ENCODE assay signal across 8 mouse cellular contexts in genomic region chr19:25399511-25400211, GRCm38 (mm10).
A peak's percentile ranks its signal among the peaks of the same experiment; 100 is the strongest.
DNase-seq lines count a peak whose midpoint lies in the region; ATAC-seq lines count a peak whose summit lies in the region.

No protein-coding gene starts in this region.

- peaks cover 32% of the 10 kb centered on the region for H3K4me1 ChIP-seq in lung, embryonic 16.5 days (replicated peaks; ENCODE audit: control insufficient read depth, insufficient read depth, low read length)
- H3K4me1 ChIP-seq in heart, embryonic 14.5 days (ENCODE audit: control insufficient read depth in 2 of 2, insufficient read depth in 2 of 2, low read length in 2 of 2), result peaks cover 26 to 67% of the 10 kb centered on the region in 2 experiments
- peaks cover 26% of the 10 kb centered on the region for H3K4me1 ChIP-seq in midbrain, embryonic 15.5 days

- H3K4me3 ChIP-seq in lung, embryonic 16.5 days (ENCODE audit: low read length), result peak overlapping the region; percentile 3
- peak overlapping the region in 1 of 2 experiments; percentile 15; a peak in 2 of 4 replicates for H3K4me3 ChIP-seq in heart, embryonic 14.5 days (ENCODE audit: control insufficient read depth in 1 of 2, insufficient read depth in 1 of 2, low read depth in 1 of 2, low read length in 2 of 2)
- H3K4me3 ChIP-seq in midbrain, embryonic 15.5 days, result 0 out of 2 replicates have a peak overlapping the region, but pooled peaks have one; percentile 5

- DNase-seq in lung, postnatal 14 days, result no peak
- peak; percentile 69 for DNase-seq in kidney, postnatal 14 days
- DNase-seq in gastrocnemius, postnatal 4 days (ENCODE audit: low spot score in 2 of 2), result no peak
- DNase-seq in frontal cortex, postnatal 14 days (ENCODE audit: low spot score in 2 of 2), result no peak
- DNase-seq in layer of hippocampus, postnatal 10 days (ENCODE audit: low spot score in 2 of 2), result no peak

- WGBS in lung, embryonic 16.5 days, result 6% methylated on average over 9 of the region's 9 CpGs
- WGBS in heart, embryonic 14.5 days, result 14% methylated on average over 9 of the region's 9 CpGs
- WGBS in midbrain, embryonic 15.5 days, result 9% methylated on average over 9 of the region's 9 CpGs

- H3K36me3 ChIP-seq in lung, embryonic 16.5 days (ENCODE audit: control insufficient read depth, insufficient read depth, low read length), result no peaks in the 10 kb centered on the region
- H3K36me3 ChIP-seq in heart, embryonic 14.5 days (ENCODE audit: control insufficient read depth, insufficient read depth, low read length), result no peaks in the 10 kb centered on the region
- H3K36me3 ChIP-seq in midbrain, embryonic 15.5 days (replicated peaks), result no peaks in the 10 kb centered on the region

- peaks cover 6% of the 10 kb centered on the region for H3K9me3 ChIP-seq in lung, embryonic 16.5 days (ENCODE audit: control insufficient read depth, low read length)
- H3K9me3 ChIP-seq in heart, embryonic 14.5 days (ENCODE audit: control insufficient read depth, low read length), result 0 out of 2 replicates have a peak, but pooled peaks cover 3% of the 10 kb centered on the region
- H3K9me3 ChIP-seq in midbrain, embryonic 15.5 days, result no peaks in the 10 kb centered on the region

- peak overlapping the region; percentile 50 for H3K9ac ChIP-seq in lung, embryonic 16.5 days (ENCODE audit: low read length)
- H3K9ac ChIP-seq in heart, embryonic 14.5 days (ENCODE audit: low read length), result peak overlapping the region; percentile 57
- H3K9ac ChIP-seq in midbrain, embryonic 15.5 days, result no peak overlapping the region

- peak overlapping the region; percentile 58 for H3K27ac ChIP-seq in lung, embryonic 16.5 days (ENCODE audit: low read length)
- peak overlapping the region; percentile 80 to 93 for H3K27ac ChIP-seq in heart, embryonic 14.5 days (replicated peaks in 1 of 2; ENCODE audit: control insufficient read depth in 1 of 2, insufficient read depth in 1 of 2, low read depth in 2 of 2, low read length in 2 of 2)
- peak overlapping the region; percentile 13 for H3K27ac ChIP-seq in midbrain, embryonic 15.5 days

- peak overlapping the region; percentile 42 for H3K4me2 ChIP-seq in lung, embryonic 16.5 days (ENCODE audit: low read depth, low read length)
- H3K4me2 ChIP-seq in heart, embryonic 14.5 days (ENCODE audit: low read length), result peak overlapping the region; percentile 52
- peak overlapping the region; percentile 39 for H3K4me2 ChIP-seq in midbrain, embryonic 15.5 days

- ATAC-seq in lung, embryonic 16.5 days (ENCODE audit: low read depth), result peak; percentile 48
- ATAC-seq in heart, embryonic 14.5 days (ENCODE audit: insufficient number of reproducible peaks, insufficient read depth, low FRiP score, low read depth), result peak; percentile 61
- ATAC-seq in midbrain, embryonic 15.5 days (replicated peaks), result peak; percentile 28; the same call in 1 of the 2 replicates

- H3K27me3 ChIP-seq in lung, embryonic 16.5 days (ENCODE audit: control insufficient read depth, insufficient read depth, low read depth, low read length), result no peaks in the 10 kb centered on the region
- H3K27me3 ChIP-seq in heart, embryonic 14.5 days (ENCODE audit: control insufficient read depth, insufficient read depth, low read length), result no peaks in the 10 kb centered on the region
- H3K27me3 ChIP-seq in midbrain, embryonic 15.5 days (replicated peaks), result 0 out of 2 replicates have a peak, but pooled peaks cover 11% of the 10 kb centered on the region

Comparison
In these comparisons a context has a peak if more than half of its experiments do, and no peak if none do; other contexts are left out.
1. H3K27ac ChIP-seq: peak in every context shown above with its lines; median percentile 86 in heart, embryonic 14.5 days; 58 in lung, embryonic 16.5 days; 13 in midbrain, embryonic 15.5 days.